Mouse (Mus musculus) heart, embryonic 13.5 days (tissue): Measurements from ENCODE around the gene 4931406P16Rik. TPM values are rescaled to one million over a fixed set of nuclear protein-coding genes. Genes with fewer than 3 reads are reported as not detected.

Experiments
- ATAC-seq: fragments of 200-750 bp; cut with Nextera tagmentation; 2 replicates; pipeline ENCODE4 v1.8.0; 2017; ENCODE audit warnings: moderate TSS enrichment; ENCODE audit not compliant: insufficient number of reproducible peaks, low FRiP score, low TSS enrichment; ENCODE audit errors: extremely low read depth
- H3K27ac ChIP-seq: fragments of 300-500 bp; sonication (generic); replicated peaks from 2 replicates; pipeline ENCODE4 v1.5.1; 2015; ENCODE audit warnings: moderate library complexity, mild to moderate bottlenecking, inconsistent platforms
- H3K27me3 ChIP-seq: fragments of 300-500 bp; sonication (generic); replicated peaks from 2 replicates; pipeline ENCODE4 v1.6.1; 2015; ENCODE audit warnings: mild to moderate bottlenecking, inconsistent platforms
- H3K36me3 ChIP-seq: fragments of 300-500 bp; sonication (generic); 2 replicates; pipeline ENCODE4 v1.6.1; 2015; ENCODE audit warnings: mild to moderate bottlenecking, inconsistent platforms
- H3K4me1 ChIP-seq: fragments of 300-500 bp; sonication (generic); 2 replicates; pipeline ENCODE4 v1.6.1; 2015; ENCODE audit warnings: inconsistent platforms
- H3K4me2 ChIP-seq: fragments of 300-500 bp; sonication (generic); 2 replicates; pipeline ENCODE4 v1.6.1; 2015; ENCODE audit warnings: inconsistent platforms, mild to moderate bottlenecking, moderate library complexity
- H3K4me3 ChIP-seq: fragments of 300-500 bp; sonication (generic); 2 replicates; pipeline ENCODE4 v1.5.1; 2015; ENCODE audit warnings: moderate library complexity, mild to moderate bottlenecking, inconsistent platforms
- H3K9ac ChIP-seq: fragments of 300-500 bp; sonication (generic); 2 replicates; pipeline ENCODE4 v1.6.1; 2015; ENCODE audit warnings: inconsistent platforms, mild to moderate bottlenecking, moderate library complexity
- H3K9me3 ChIP-seq: fragments of 300-500 bp; sonication (generic); 2 replicates; pipeline ENCODE4 v1.6.1; 2016; ENCODE audit warnings: inconsistent platforms
- WGBS: fragments of 180-500 bp; shearing (Covaris S2); methylation state at CpG from one replicate; pipeline ENCODE4 v1.1.7; 2015; ENCODE audit warnings: mixed read lengths; 5-methylcytosine and 5-hydroxymethylcytosine counted together
- polyA plus RNA-seq: library from polyadenylated mRNA; unstranded; fragments of >200 nt; fragmentation: Nextera tagmentation; extraction: Ambion mirVana; gene quantifications from 2 replicates; pipeline ENCODE4 v1.2.1, GENCODE M21; 2015

The 4931406P16Rik gene
- polyA plus RNA-seq, 1 experiment from 2014 or later: 28.4 TPM

- peak overlapping the region; percentile 79 for H3K4me2 ChIP-seq
- no peaks in the 10 kb centered on the region for H3K9me3 ChIP-seq
- 0% methylated on average over 49 of the region's 73 CpGs for WGBS
- peak overlapping the region; percentile 94 for H3K4me3 ChIP-seq
- H3K27me3 ChIP-seq: no peaks in the 10 kb centered on the region
- H3K27ac ChIP-seq: peak overlapping the region; percentile 97
- peaks cover 7% of the 10 kb centered on the region for H3K36me3 ChIP-seq
- H3K4me1 ChIP-seq: peaks cover 48% of the 10 kb centered on the region
- ATAC-seq: peak; percentile 77
- peak overlapping the region; percentile 99 for H3K9ac ChIP-seq
These were observed 437 bp downstream of the 4931406P16Rik start for GRCm38 (mm10) chr7:34312786-34313442.

GRCm38 (mm10) chr7:34309186-34309764 lies 4.1 kb downstream of the 4931406P16Rik start:
- 54% methylated on average over 5 of the region's 5 CpGs for WGBS
- Histone ChIP-seq H3K9me3 (no peaks in the 10 kb centered on the region), H3K27ac (peak overlapping the region; percentile 69), H3K36me3 (peaks cover 7% of the 10 kb centered on the region), H3K27me3 (no peaks in the 10 kb centered on the region), H3K4me2 (peak overlapping the region; percentile 38), H3K4me1 (peaks cover 73% of the 10 kb centered on the region), H3K9ac (no peak overlapping the region), H3K4me3 (no peak overlapping the region)
- ATAC-seq: no peak

DNA sequence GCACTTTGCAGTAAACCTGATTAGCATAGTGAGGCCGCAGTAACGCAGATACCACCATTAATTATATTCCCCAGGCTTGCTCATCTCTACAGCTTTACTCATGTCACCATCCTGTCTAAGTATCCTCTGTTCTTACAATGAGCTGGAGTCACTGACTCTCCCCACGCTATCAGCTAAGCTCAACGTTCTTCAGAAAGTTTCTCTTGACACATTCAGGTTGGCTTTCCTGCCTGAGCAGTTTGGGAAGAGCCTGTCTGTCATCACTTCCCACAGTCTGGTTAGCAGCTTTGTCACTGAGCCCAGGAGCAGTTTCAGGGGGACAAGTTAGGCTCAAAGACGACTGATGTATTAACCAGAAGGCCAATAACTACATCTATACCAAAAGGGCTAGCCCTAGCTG lies 4.8 kb downstream of the 4931406P16Rik start:
- Histone ChIP-seq H3K4me2 (peak overlapping the region; percentile 38), H3K36me3 (peaks cover 7% of the 10 kb centered on the region), H3K27me3 (no peaks in the 10 kb centered on the region), H3K9me3 (no peaks in the 10 kb centered on the region), H3K9ac (peak overlapping the region; percentile 51), H3K27ac (peak overlapping the region; percentile 69), H3K4me1 (peaks cover 75% of the 10 kb centered on the region), H3K4me3 (no peak overlapping the region)
- no peak for ATAC-seq
- WGBS: 21% methylated on average over 5 of the region's 5 CpGs

- peak overlapping the region; percentile 79 for H3K27ac ChIP-seq
- H3K9me3 ChIP-seq: no peaks in the 10 kb centered on the region
- H3K4me1 ChIP-seq: peaks cover 82% of the 10 kb centered on the region
- H3K4me2 ChIP-seq: peak overlapping the region; percentile 46
- 29% methylated on average over 4 of the region's 4 CpGs for WGBS
- H3K9ac ChIP-seq: peak overlapping the region; percentile 20; the same call in 1 of the 2 replicates
- H3K36me3 ChIP-seq: peaks cover 12% of the 10 kb centered on the region
- no peak for ATAC-seq
- no peak overlapping the region for H3K4me3 ChIP-seq
- H3K27me3 ChIP-seq: no peaks in the 10 kb centered on the region
These were observed 7.9 kb downstream of the 4931406P16Rik start for GRCm38 (mm10) chr7:34305454-34305853.

- no peaks in the 10 kb centered on the region for H3K9me3 ChIP-seq
- peaks cover 17% of the 10 kb centered on the region for H3K36me3 ChIP-seq
- no peak overlapping the region for H3K4me3 ChIP-seq
- 67% methylated on average over 1 of the region's 1 CpGs for WGBS
- H3K4me1 ChIP-seq: peaks cover 69% of the 10 kb centered on the region
- H3K27me3 ChIP-seq: no peaks in the 10 kb centered on the region
- ATAC-seq: no peak
- no peak overlapping the region for H3K9ac ChIP-seq
- H3K4me2 ChIP-seq: no peak overlapping the region
- peak overlapping the region; percentile 80 for H3K27ac ChIP-seq
These were observed 10.7 kb downstream of the 4931406P16Rik start for GRCm38 (mm10) chr7:34302651-34303050.

DNA sequence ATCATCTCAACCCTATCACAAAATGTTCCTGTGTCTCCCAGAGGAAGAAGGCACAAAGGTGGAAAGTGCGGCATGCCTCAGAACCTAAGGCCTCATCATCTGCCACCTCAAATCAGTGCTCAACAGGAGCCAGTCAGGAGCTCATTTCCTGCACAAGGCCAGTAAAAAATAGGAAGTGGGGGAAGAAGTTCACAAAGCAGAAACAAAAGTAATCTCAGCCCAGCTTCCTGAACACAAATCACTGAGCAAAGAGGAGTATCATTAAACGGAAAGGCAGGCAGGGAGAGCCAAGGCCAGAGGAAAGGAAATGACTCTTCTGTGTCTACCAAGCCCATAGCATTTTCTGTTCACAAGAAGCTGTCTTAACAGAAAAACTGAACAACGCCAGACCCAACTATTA lies 11.4 kb downstream of the 4931406P16Rik start:
- WGBS: 67% methylated on average over 3 of the region's 3 CpGs
- no peak overlapping the region for H3K4me3 ChIP-seq

DNA sequence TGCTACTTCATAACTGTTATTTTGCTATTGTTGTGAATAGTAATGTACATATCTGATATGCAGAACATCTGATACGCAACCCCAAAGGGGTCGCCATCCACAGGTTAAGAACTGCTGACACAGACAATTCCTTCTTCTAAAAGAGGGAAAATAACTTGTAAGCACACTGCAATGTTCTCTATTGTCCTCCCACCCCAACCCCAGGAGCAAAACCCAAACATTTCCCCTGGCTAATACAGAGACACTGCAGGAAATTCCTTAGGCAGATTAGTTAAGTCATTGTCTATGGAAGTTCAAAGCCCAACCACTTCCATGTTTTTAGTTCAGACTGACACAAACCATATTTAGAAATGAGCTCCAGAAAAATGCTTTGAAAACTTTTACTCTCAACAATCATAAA lies 14.5 kb downstream of the 4931406P16Rik start:
- 82% methylated on average over 2 of the region's 2 CpGs for WGBS
- Histone ChIP-seq H3K9ac (no peak overlapping the region), H3K27ac (peak overlapping the region; percentile 65; the same call in 1 of the 2 replicates), H3K36me3 (peaks cover 26% of the 10 kb centered on the region), H3K4me2 (no peak overlapping the region), H3K4me3 (no peak overlapping the region), H3K9me3 (no peaks in the 10 kb centered on the region), H3K27me3 (no peaks in the 10 kb centered on the region), H3K4me1 (peaks cover 49% of the 10 kb centered on the region)
- ATAC-seq: no peak

More for the DNA sequence above, 11.4 kb downstream of the 4931406P16Rik start:
- H3K4me1 ChIP-seq: peaks cover 67% of the 10 kb centered on the region
- H3K4me2 ChIP-seq: no peak overlapping the region
- ATAC-seq: no peak
- no peaks in the 10 kb centered on the region for H3K9me3 ChIP-seq
- H3K36me3 ChIP-seq: peaks cover 17% of the 10 kb centered on the region
- no peak overlapping the region for H3K9ac ChIP-seq
- H3K27me3 ChIP-seq: no peaks in the 10 kb centered on the region
- H3K27ac ChIP-seq: peak overlapping the region; percentile 80

GRCm38 (mm10) chr7:34296124-34296523 lies 17.2 kb downstream of the 4931406P16Rik start:
- Histone ChIP-seq H3K4me3 (no peak overlapping the region), H3K4me1 (peaks cover 31% of the 10 kb centered on the region), H3K9ac (no peak overlapping the region), H3K36me3 (peaks cover 20% of the 10 kb centered on the region), H3K27me3 (no peaks in the 10 kb centered on the region), H3K9me3 (no peaks in the 10 kb centered on the region), H3K4me2 (no peak overlapping the region), H3K27ac (no peak overlapping the region)
- WGBS: 76% methylated on average over 3 of the region's 3 CpGs
- ATAC-seq: no peak

GRCm38 (mm10) chr7:34292633-34293032 lies 20.7 kb downstream of the 4931406P16Rik start:
- no peak for ATAC-seq
- Histone ChIP-seq H3K4me2 (no peak overlapping the region), H3K27ac (no peak overlapping the region), H3K9ac (no peak overlapping the region), H3K27me3 (no peaks in the 10 kb centered on the region), H3K9me3 (no peaks in the 10 kb centered on the region), H3K4me1 (peaks cover 26% of the 10 kb centered on the region), H3K36me3 (peaks cover 14% of the 10 kb centered on the region), H3K4me3 (no peak overlapping the region)
- WGBS: 69% methylated on average over 2 of the region's 2 CpGs

- H3K4me1 ChIP-seq: peaks cover 19% of the 10 kb centered on the region
- no peak overlapping the region for H3K4me2 ChIP-seq
- peaks cover 12% of the 10 kb centered on the region for H3K36me3 ChIP-seq
- H3K4me3 ChIP-seq: no peak overlapping the region
- H3K27ac ChIP-seq: peak overlapping the region; percentile 63
- no peaks in the 10 kb centered on the region for H3K27me3 ChIP-seq
- no peak overlapping the region for H3K9ac ChIP-seq
- 47% methylated on average over 1 of the region's 1 CpGs for WGBS
- ATAC-seq: no peak
- H3K9me3 ChIP-seq: no peaks in the 10 kb centered on the region
These were observed 22.1 kb downstream of the 4931406P16Rik start for GRCm38 (mm10) chr7:34291265-34291664.

- H3K9ac ChIP-seq: no peak overlapping the region
- H3K9me3 ChIP-seq: no peaks in the 10 kb centered on the region
- peak overlapping the region; percentile 63 for H3K27ac ChIP-seq
- H3K4me2 ChIP-seq: no peak overlapping the region
- peaks cover 13% of the 10 kb centered on the region for H3K36me3 ChIP-seq
- no peaks in the 10 kb centered on the region for H3K27me3 ChIP-seq
- H3K4me1 ChIP-seq: peaks cover 16% of the 10 kb centered on the region
- H3K4me3 ChIP-seq: no peak overlapping the region
- no peak for ATAC-seq
These were observed 22.8 kb downstream of the 4931406P16Rik start for GRCm38 (mm10) chr7:34290450-34291151.
